Comparison of ENCODE assay signal across 10 mouse cellular contexts in the genomic region with DNA sequence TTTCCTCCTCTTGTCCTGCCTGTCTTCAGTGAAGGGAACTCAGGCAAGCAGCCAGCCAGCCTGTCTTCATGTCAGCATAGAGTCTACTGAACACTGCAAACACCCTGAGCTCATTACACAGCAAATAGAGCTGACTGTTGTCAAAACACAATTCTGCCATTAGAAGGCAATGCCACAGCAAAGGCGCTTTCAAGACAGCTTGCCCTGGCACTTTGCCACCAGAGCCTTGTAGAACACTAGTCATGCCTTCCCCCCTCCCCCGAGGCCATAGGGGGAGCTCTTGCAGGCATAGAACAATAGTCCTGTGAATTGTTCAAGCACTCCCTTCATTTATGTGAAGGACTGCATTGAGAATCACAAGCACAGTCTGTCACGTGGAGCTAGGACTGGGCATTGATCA.
DNase-seq lines count a peak whose midpoint lies in the region; ATAC-seq and TF ChIP-seq lines count a peak whose summit lies in the region.
"Had no signal": no experiment of that assay in that cellular context is flagged by ENCODE, and none has a peak within 500 bp of the region (broad histone marks: within the 10 kb centered on the region; RNA-seq: fewer than 3 reads in every experiment).

No protein-coding gene starts in this region.

- ATAC-seq in midbrain, embryonic 14.5 days (ENCODE audit: low FRiP score, low TSS enrichment): no peak
- peak; percentile 85; the same call in 1 of the 2 replicates for ATAC-seq in forebrain, embryonic 12.5 days (ENCODE audit: low FRiP score)
- ATAC-seq in midbrain, postnatal 0 days (ENCODE audit: low FRiP score): no peak

- H3K36me3 ChIP-seq in midbrain, embryonic 14.5 days (ENCODE audit: control insufficient read depth, insufficient read depth, low read length): no peaks in the 10 kb centered on the region
- H3K36me3 ChIP-seq in midbrain, embryonic 10.5 days: no peaks in the 10 kb centered on the region
- H3K36me3 ChIP-seq in forebrain, embryonic 12.5 days (replicated peaks): no peaks in the 10 kb centered on the region
- H3K36me3 ChIP-seq in midbrain, postnatal 0 days (ENCODE audit: insufficient read depth, low read length): no peaks in the 10 kb centered on the region
- H3K36me3 ChIP-seq: heart, embryonic 15.5 days had no signal

- peak; percentile 5 for DNase-seq in gastrocnemius, postnatal 10 days
- DNase-seq in gastrocnemius, postnatal 36 days: no peak
- peak; percentile 55 for DNase-seq in midbrain, embryonic 14.5 days
- DNase-seq in midbrain, embryonic 10.5 days (ENCODE audit: low spot score): no peak
- peak; percentile 42 for DNase-seq in midbrain, postnatal 0 days (ENCODE audit: low spot score)
- DNase-seq in thymus, postnatal 36 days: no peak
- no peak for DNase-seq in frontal cortex, postnatal 10 days (ENCODE audit: low spot score in 2 of 2)
- DNase-seq: thymus, postnatal 14 days had no signal

- no peaks in the 10 kb centered on the region for H3K4me1 ChIP-seq in midbrain, embryonic 14.5 days (ENCODE audit: control insufficient read depth, insufficient read depth, low read length)
- H3K4me1 ChIP-seq in midbrain, embryonic 10.5 days: no peaks in the 10 kb centered on the region
- no peaks in the 10 kb centered on the region for H3K4me1 ChIP-seq in forebrain, embryonic 12.5 days
- no peaks in the 10 kb centered on the region for H3K4me1 ChIP-seq in midbrain, postnatal 0 days (ENCODE audit: insufficient read depth, low read length)
- H3K4me1 ChIP-seq: heart, embryonic 15.5 days had no signal

- H3K4me2 ChIP-seq in midbrain, embryonic 14.5 days (ENCODE audit: low read length): no peak overlapping the region
- no peak overlapping the region for H3K4me2 ChIP-seq in forebrain, embryonic 12.5 days
- H3K4me2 ChIP-seq in midbrain, postnatal 0 days (ENCODE audit: low read depth, low read length, poor library complexity, severe bottlenecking): no peak overlapping the region
- H3K4me2 ChIP-seq: heart, embryonic 15.5 days had no signal

- H3K27me3 ChIP-seq in midbrain, embryonic 14.5 days (ENCODE audit: control insufficient read depth, insufficient read depth, low read length): no peaks in the 10 kb centered on the region
- peaks cover 66% of the 10 kb centered on the region for H3K27me3 ChIP-seq in midbrain, embryonic 10.5 days (ENCODE audit: low read depth, poor library complexity, severe bottlenecking)
- peaks cover 16% of the 10 kb centered on the region; the same call in 1 of the 2 replicates for H3K27me3 ChIP-seq in forebrain, embryonic 12.5 days
- H3K27me3 ChIP-seq in midbrain, postnatal 0 days (ENCODE audit: insufficient read depth, low read length): no peaks in the 10 kb centered on the region
- H3K27me3 ChIP-seq: heart, embryonic 15.5 days had no signal

- 52% methylated on average over 3 of the region's 3 CpGs for WGBS in midbrain, embryonic 14.5 days
- WGBS in midbrain, embryonic 10.5 days: 68% methylated on average over 3 of the region's 3 CpGs
- WGBS in forebrain, embryonic 12.5 days: 30% methylated on average over 3 of the region's 3 CpGs
- WGBS in midbrain, postnatal 0 days: 48% methylated on average over 3 of the region's 3 CpGs

- no peaks in the 10 kb centered on the region for H3K9me3 ChIP-seq in midbrain, embryonic 14.5 days (ENCODE audit: control insufficient read depth, low read length)
- no peaks in the 10 kb centered on the region for H3K9me3 ChIP-seq in midbrain, embryonic 10.5 days (replicated peaks)
- H3K9me3 ChIP-seq in forebrain, embryonic 12.5 days: no peaks in the 10 kb centered on the region
- H3K9me3 ChIP-seq in midbrain, postnatal 0 days (ENCODE audit: low read length): no peaks in the 10 kb centered on the region
- H3K9me3 ChIP-seq: heart, embryonic 15.5 days had no signal

- no peak overlapping the region for H3K27ac ChIP-seq in midbrain, embryonic 14.5 days (replicated peaks; ENCODE audit: low read depth, low read length)
- H3K27ac ChIP-seq in midbrain, embryonic 10.5 days (replicated peaks): no peak overlapping the region
- no peak overlapping the region for H3K27ac ChIP-seq in forebrain, embryonic 12.5 days
- no peak overlapping the region for H3K27ac ChIP-seq in midbrain, postnatal 0 days (ENCODE audit: low read depth, low read length)
- H3K27ac ChIP-seq: heart, embryonic 15.5 days had no signal

- intact Hi-C loops in gastrocnemius, postnatal 36 days (cut with DNase I): no loop called here

- TF ChIP-seq CTCF in midbrain, postnatal 0 days (IDR thresholded peaks at IDR 0.05): no peak

- no peak overlapping the region for H3K9ac ChIP-seq in midbrain, embryonic 14.5 days (replicated peaks; ENCODE audit: low read length)
- H3K9ac ChIP-seq in forebrain, embryonic 12.5 days: no peak overlapping the region
- H3K9ac ChIP-seq in midbrain, postnatal 0 days (replicated peaks; ENCODE audit: low read length, poor library complexity, severe bottlenecking): no peak overlapping the region
- H3K9ac ChIP-seq: heart, embryonic 15.5 days had no signal

- H3K4me3 ChIP-seq in midbrain, embryonic 14.5 days (replicated peaks; ENCODE audit: low read depth, low read length): no peak overlapping the region
- H3K4me3 ChIP-seq in midbrain, embryonic 10.5 days: no peak overlapping the region
- no peak overlapping the region for H3K4me3 ChIP-seq in forebrain, embryonic 12.5 days (replicated peaks)
- H3K4me3 ChIP-seq in midbrain, postnatal 0 days (ENCODE audit: low read depth, low read length): no peak overlapping the region
- H3K4me3 ChIP-seq: heart, embryonic 15.5 days had no signal

Comparison
In these comparisons a context has a peak if more than half of its experiments do, and no peak if none do; other contexts are left out.
1. DNase-seq: peak in gastrocnemius, postnatal 10 days (single experiment), midbrain, embryonic 14.5 days (single experiment) and midbrain, postnatal 0 days (single experiment); none in gastrocnemius, postnatal 36 days (0 of 2), midbrain, embryonic 10.5 days (single experiment), thymus, postnatal 36 days (0 of 2) and frontal cortex, postnatal 10 days (0 of 2).